Mouse (Mus musculus) hindbrain, embryonic 10.5 days (tissue): ENCODE measurements around the gene Lcn11. TPM values are rescaled to one million over a fixed set of nuclear protein-coding genes. Genes with fewer than 3 reads are reported as not detected.
"Not testable (repeated sequence)": the region's sequence is repeated elsewhere in the genome, so short reads cannot be mapped to it uniquely, and the experiment has no call there.

ENCODE experiments used
- DNase-seq: peaks from one replicate; pipeline ENCODE4 v3.0.0-alpha.2; 2017; ENCODE audit warnings: low spot score
- H3K27ac ChIP-seq: fragments of 300-500 bp; sonication (generic); 2 replicates; pipeline ENCODE4 v1.5.1; 2016; ENCODE audit warnings: mild to moderate bottlenecking, moderate library complexity
- H3K27me3 ChIP-seq: fragments of 300-500 bp; sonication (generic); 2 replicates; pipeline ENCODE4 v1.6.1; 2016; ENCODE audit warnings: mild to moderate bottlenecking; ENCODE audit not compliant: poor library complexity, insufficient read depth, severe bottlenecking
- H3K36me3 ChIP-seq: fragments of 300-500 bp; sonication (generic); 2 replicates; pipeline ENCODE4 v1.6.1; 2016; ENCODE audit warnings: mild to moderate bottlenecking, moderate library complexity
- H3K4me1 ChIP-seq: fragments of 300-500 bp; sonication (generic); replicated peaks from 2 replicates; pipeline ENCODE4 v1.6.1; 2016; ENCODE audit warnings: mild to moderate bottlenecking
- H3K4me3 ChIP-seq: fragments of 300-500 bp; sonication (generic); 2 replicates; pipeline ENCODE4 v1.5.1; 2016; ENCODE audit warnings: mild to moderate bottlenecking, moderate library complexity
- H3K9me3 ChIP-seq: fragments of 300-500 bp; sonication (generic); 2 replicates; pipeline ENCODE4 v1.6.1; 2016; ENCODE audit warnings: mild to moderate bottlenecking, moderate library complexity
- WGBS: fragments of 180-500 bp; shearing (Covaris S2); methylation state at CpG from one replicate; pipeline ENCODE4 v1.1.7; 2016; 5-methylcytosine and 5-hydroxymethylcytosine counted together
- polyA plus RNA-seq: library from polyadenylated mRNA; unstranded; fragments of >200 nt; fragmentation: Nextera tagmentation; extraction: Ambion mirVana; gene quantifications from 2 replicates; pipeline ENCODE4 v1.2.1, GENCODE M21; 2016

The Lcn11 gene
- polyA plus RNA-seq = not detected in 2 replicates

DNA sequence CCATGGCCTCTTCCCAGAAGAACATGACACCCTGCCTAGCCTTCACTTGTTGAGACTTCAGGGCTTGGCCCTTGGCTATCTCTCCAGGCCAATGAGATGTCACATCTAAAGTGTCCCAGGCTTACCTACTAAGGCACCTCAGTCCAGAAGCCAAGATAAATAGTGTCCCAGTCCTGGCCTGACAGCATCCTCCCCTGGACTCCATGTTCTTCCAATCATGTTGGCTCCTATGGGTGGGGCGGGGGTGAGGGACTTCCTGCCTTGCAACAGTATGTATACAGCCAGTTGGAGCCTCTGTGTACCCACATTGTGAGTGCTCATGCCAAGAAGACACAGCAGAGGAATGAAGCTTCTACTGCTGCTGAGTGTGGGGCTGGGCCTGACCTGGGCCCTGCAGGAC, at the start of gene Lcn11:
Lcn11 (plus strand) TSS at position 301 of the 400 bp plus-strand sequence.
- no peak for DNase-seq
- H3K27me3 ChIP-seq = no peaks in the 10 kb centered on the region
- H3K36me3 ChIP-seq = no peaks in the 10 kb centered on the region
- 86% methylated on average over 1 of the region's 1 CpGs for WGBS
- no peak within 1 kb of the TSS for H3K4me3 ChIP-seq
- no peaks in the 10 kb centered on the region for H3K9me3 ChIP-seq
- 0 out of 2 replicates have a peak, but pooled peaks cover 4% of the 10 kb centered on the region for H3K4me1 ChIP-seq
- H3K27ac ChIP-seq = no peak within 1 kb of the TSS

DNA sequence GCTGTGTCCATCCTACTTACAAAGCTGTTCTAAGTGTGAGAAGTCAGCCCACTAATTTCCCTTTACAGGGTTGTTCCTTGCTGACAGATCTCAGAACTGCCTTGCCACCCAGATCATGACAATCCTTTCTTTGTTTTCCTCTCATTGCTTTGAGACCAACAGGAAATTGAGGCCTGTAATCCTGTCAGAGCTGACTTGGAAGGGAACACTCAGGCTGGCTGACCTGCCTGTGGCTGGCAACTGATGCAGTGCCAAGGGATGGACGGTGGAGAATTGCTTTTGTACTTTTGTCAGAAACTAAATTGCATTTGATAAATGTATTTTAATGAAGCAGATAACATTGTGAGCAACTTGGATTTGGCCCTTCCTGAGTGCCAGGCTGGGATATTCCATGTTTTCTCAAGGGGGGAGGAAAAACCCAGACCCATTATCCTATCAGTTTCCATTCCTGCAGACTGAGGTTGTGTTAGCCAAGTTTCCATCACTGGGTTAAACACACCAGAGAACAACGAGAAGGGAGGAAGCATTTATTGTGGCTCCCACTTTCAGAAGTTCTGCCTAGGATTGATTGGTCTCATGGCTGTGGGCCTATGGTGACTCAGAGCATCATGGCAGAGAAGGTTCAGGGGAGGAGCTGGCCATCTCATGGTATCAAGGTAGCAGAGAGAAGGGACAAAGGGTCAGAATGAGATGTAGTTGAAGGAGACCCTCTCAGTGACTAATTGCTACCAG, 43.5 kb upstream of the Lcn11 start:
- H3K4me3 ChIP-seq = no peak overlapping the region
- no peaks in the 10 kb centered on the region for H3K36me3 ChIP-seq
- peaks cover under 1% of the 10 kb centered on the region; the same call in 1 of the 2 replicates for H3K9me3 ChIP-seq
- no peaks in the 10 kb centered on the region for H3K4me1 ChIP-seq
- no peak overlapping the region for H3K27ac ChIP-seq
- no peak for DNase-seq
- no peaks in the 10 kb centered on the region for H3K27me3 ChIP-seq
- 68% methylated on average over 2 of the region's 2 CpGs for WGBS

DNA sequence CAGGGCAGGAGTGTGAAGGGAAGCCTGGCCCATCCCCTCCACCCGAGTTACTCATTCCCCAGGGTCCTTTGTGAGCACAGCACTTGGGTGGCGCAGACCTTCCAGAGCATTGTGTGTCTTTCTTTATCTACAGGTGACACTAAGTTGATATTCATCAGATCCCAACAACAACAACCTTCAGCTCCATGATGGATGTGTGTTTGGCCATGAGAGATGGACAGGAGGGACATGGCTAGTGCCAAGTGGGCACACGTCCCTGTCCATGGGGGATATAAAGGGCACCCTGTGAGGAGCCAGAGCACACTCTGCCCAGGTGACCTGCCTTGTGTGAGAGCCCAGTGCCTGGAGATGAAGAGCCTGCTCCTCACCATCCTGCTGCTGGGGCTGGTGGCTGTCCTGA, 40.1 kb upstream of the Lcn11 start, which contains the start of gene Obp2b:
Obp2b (plus strand) TSS at position 301 of the 400 bp plus-strand sequence.
- H3K36me3 ChIP-seq, H3K27me3 ChIP-seq, H3K27ac ChIP-seq, DNase-seq, H3K9me3 ChIP-seq, H3K4me1 ChIP-seq, H3K4me3 ChIP-seq: not testable (repeated sequence)
- 82% methylated on average over 3 of the region's 3 CpGs for WGBS

DNA sequence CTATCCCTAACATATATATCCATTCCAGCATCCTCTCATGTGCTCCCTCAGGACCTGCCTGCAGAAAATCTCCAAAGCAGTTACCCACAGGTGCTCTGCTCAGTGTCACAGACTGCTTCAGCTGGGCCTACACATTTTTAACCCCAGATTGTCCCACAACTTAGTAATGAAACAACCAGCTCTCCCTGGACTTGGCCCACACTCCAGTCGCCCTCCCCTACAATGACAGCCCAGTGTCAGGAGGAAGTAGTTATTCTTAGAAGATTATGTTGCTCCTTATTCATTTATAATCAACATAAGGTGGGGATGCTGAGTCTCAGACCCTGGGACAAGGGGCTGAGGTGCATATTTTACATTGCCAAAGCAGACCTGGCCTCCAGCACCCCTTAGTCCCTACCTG, 35.1 kb upstream of the Lcn11 start:
- DNase-seq = no peak
- H3K4me1 ChIP-seq = no peaks in the 10 kb centered on the region
- 0 out of 2 replicates have a peak, but pooled peaks cover 5% of the 10 kb centered on the region for H3K9me3 ChIP-seq
- no peak overlapping the region for H3K4me3 ChIP-seq
- H3K27me3 ChIP-seq = no peaks in the 10 kb centered on the region
- H3K27ac ChIP-seq = no peak overlapping the region
- WGBS = 63% methylated on average over 1 of the region's 1 CpGs
- H3K36me3 ChIP-seq = no peaks in the 10 kb centered on the region

DNA sequence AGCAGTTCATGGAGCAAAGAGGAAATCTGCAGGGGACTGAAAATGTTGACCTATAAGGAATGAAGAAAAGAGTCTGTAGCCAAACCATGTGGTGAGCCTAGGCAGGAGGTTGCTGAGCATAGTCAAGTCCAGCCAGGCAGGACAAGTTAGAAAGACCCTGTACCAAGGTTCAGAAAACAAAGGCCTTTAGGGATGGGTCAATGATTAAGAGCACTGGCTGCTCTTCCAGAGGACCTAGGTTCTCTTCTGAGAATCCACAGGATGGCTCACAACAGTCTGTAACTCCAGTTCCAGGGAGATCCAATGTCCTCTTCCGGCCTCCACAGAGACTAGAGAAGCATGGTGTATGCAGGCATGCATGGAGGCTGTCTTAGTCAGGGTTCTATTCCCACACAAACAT, 22.6 kb upstream of the Lcn11 start:
- no peaks in the 10 kb centered on the region; the same call in 1 of the 2 replicates for H3K9me3 ChIP-seq
- no peaks in the 10 kb centered on the region for H3K36me3 ChIP-seq
- H3K27ac ChIP-seq = no peak overlapping the region
- H3K27me3 ChIP-seq = no peaks in the 10 kb centered on the region
- no peak for DNase-seq
- WGBS = 91% methylated on average over 1 of the region's 1 CpGs
- H3K4me1 ChIP-seq = no peaks in the 10 kb centered on the region
- H3K4me3 ChIP-seq = no peak overlapping the region

DNA sequence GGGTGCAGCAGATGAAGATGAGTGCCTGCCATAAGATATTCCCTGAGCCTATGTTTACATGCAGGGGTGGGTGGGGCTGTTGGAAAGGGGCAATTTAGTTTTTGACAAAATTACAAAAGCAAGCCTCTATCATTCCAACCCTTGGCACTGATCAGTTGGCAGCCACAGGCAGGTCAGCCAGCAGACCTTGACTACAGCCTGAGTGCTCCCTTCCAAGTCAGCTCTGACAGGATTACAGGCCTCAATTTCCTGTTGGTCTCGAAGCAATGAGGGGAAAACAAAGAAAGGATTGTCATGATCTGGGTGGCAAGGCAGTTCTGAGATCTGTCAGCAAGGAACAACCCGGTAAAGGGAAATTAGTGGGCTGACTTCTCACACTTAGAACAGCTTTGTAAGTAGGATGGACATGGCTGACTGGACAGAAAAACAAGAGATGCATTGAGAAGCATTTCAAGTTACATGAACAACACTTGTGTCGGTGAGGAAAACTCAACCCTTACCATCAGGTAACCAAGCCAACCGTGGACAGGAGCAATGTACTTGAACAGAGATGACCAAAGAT, 18.7 kb upstream of the Lcn11 start:
- no peaks in the 10 kb centered on the region for H3K36me3 ChIP-seq
- H3K27me3 ChIP-seq = no peaks in the 10 kb centered on the region
- 64% methylated on average over 4 of the region's 4 CpGs for WGBS
- H3K4me3 ChIP-seq = no peak overlapping the region
- no peaks in the 10 kb centered on the region for H3K4me1 ChIP-seq
- DNase-seq = no peak
- no peak overlapping the region for H3K27ac ChIP-seq
- no peaks in the 10 kb centered on the region; the same call in 1 of the 2 replicates for H3K9me3 ChIP-seq

DNA sequence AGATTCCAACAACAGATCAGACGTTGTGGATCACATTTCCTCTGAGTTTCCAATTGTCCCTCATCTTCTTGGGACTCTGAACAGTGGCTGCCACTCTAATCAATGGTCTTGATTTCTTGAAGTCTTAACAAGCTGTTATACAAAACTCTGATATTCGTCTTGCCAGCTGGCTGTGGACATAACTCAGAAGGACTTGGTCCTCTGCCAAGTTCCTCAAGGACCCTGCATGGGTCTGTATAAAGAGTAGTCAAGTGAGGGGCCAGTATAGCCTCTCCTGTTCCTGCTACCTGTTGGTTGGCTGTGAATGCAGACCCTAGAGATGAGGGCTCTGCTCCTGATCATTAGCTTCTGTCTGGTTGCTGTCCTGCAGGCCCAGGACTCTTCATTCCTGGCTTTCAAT, 11.5 kb upstream of the Lcn11 start, which contains the start of gene Lcn3:
Lcn3 (plus strand) TSS at position 301 of the 400 bp plus-strand sequence.
- Histone ChIP-seq H3K4me3 (no peak within 1 kb of the TSS), H3K9me3 (no peaks in the 10 kb centered on the region), H3K27me3 (0 out of 2 replicates have a peak, but pooled peaks cover 4% of the 10 kb centered on the region), H3K27ac (no peak within 1 kb of the TSS), H3K36me3 (no peaks in the 10 kb centered on the region), H3K4me1 (no peaks in the 10 kb centered on the region)
- no peak for DNase-seq
- WGBS = 63% methylated on average over 2 of the region's 2 CpGs

DNA sequence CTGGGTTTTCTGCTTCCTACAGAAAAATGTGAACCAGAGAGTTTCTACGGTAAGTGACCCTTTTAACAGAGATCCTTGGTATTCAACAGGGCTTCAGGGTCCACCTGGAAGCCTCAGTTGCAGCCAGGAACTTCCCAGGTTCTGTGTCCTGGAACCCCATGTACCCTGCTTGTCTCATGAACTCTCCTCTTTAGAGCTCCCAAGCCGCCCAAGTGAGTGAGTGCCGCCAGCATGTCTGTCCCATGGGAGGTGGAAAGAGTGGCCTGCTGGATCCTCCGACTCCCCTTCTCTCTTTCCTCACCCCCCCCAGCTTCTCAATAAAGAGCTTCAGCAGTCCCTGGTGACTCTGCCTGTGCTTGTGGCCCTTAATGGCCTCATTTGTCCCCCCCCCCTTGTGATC, 9.1 kb upstream of the Lcn11 start:
- H3K36me3 ChIP-seq = no peaks in the 10 kb centered on the region
- H3K4me3 ChIP-seq = no peak overlapping the region
- WGBS = 76% methylated on average over 4 of the region's 4 CpGs
- 0 out of 2 replicates have a peak, but pooled peaks cover 4% of the 10 kb centered on the region for H3K27me3 ChIP-seq
- no peak overlapping the region for H3K27ac ChIP-seq
- H3K4me1 ChIP-seq = no peaks in the 10 kb centered on the region
- no peaks in the 10 kb centered on the region for H3K9me3 ChIP-seq
- DNase-seq = no peak

DNA sequence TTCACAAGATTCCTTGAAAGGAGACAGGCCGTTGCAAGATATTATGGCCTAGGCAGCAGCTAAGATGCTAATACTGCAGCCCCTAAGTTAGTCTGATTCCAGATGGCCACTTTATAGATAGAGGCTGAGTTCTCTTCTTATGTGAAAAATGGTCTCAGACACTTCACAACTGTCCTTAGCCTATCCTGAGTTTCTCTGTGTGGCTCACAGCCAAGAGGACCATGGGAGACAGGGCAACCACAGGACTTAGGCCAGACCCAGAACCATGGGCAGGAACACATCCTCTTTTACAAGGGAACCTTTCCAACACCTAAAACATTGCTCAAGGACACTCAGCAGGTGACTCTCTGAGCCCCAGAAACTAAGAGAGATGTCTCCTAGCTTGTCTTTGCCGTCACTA, 3.3 kb upstream of the Lcn11 start:
- no peaks in the 10 kb centered on the region for H3K9me3 ChIP-seq
- no peaks in the 10 kb centered on the region for H3K36me3 ChIP-seq
- WGBS = 85% methylated on average over 2 of the region's 2 CpGs
- H3K27ac ChIP-seq = no peak overlapping the region
- 0 out of 2 replicates have a peak, but pooled peaks cover 4% of the 10 kb centered on the region for H3K27me3 ChIP-seq
- H3K4me1 ChIP-seq = 0 out of 2 replicates have a peak, but pooled peaks cover 4% of the 10 kb centered on the region
- no peak overlapping the region for H3K4me3 ChIP-seq
- DNase-seq = no peak

DNA sequence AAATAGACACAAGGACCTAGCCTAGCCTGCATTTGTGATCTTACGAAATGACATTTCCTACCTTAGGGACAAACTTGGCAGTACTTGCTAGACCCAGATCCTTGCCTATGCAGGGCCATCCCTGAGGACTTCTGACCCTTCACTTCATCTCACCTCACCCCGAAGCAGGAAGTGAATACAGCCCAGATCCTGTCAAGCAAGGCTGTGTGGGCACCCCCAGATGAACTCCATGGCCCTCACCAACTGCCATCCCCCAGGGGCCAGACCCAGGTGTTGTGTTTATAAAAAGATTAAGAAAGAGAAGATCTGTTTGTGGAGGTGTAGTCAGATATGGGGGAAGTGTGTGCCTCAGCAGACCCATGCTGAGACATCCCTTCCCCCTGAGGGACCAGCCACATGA, 2.2 kb upstream of the Lcn11 start:
- Histone ChIP-seq H3K4me3 (no peak overlapping the region), H3K9me3 (no peaks in the 10 kb centered on the region), H3K36me3 (no peaks in the 10 kb centered on the region), H3K27me3 (0 out of 2 replicates have a peak, but pooled peaks cover 2% of the 10 kb centered on the region), H3K27ac (no peak overlapping the region), H3K4me1 (0 out of 2 replicates have a peak, but pooled peaks cover 4% of the 10 kb centered on the region)
- WGBS = 81% methylated on average over 2 of the region's 2 CpGs
- no peak for DNase-seq

DNA sequence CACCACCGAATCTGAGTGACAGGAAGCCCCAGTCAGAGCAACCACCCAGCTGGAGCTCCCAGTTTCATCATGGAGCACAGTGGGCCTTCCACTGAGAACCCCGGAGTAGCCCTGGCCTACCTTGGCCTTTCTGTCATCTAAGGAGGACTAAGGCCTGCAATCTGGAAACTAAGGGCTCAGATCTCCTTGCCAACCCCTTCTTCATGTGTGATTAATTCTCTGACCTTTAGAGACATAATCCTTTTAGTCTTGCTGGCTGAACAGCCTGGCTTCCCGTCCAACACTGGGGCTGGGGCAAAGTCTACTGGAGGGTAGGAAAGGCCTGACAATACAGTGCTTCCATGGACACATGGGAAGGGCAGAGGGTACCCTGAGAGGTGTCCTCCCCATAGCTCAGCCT, 826 bp upstream of the Lcn11 start:
- no peaks in the 10 kb centered on the region for H3K9me3 ChIP-seq
- H3K4me1 ChIP-seq = 0 out of 2 replicates have a peak, but pooled peaks cover 4% of the 10 kb centered on the region
- no peaks in the 10 kb centered on the region for H3K27me3 ChIP-seq
- H3K36me3 ChIP-seq = no peaks in the 10 kb centered on the region
- 79% methylated on average over 3 of the region's 3 CpGs for WGBS
- no peak overlapping the region for H3K27ac ChIP-seq
- DNase-seq = no peak
- H3K4me3 ChIP-seq = no peak overlapping the region

DNA sequence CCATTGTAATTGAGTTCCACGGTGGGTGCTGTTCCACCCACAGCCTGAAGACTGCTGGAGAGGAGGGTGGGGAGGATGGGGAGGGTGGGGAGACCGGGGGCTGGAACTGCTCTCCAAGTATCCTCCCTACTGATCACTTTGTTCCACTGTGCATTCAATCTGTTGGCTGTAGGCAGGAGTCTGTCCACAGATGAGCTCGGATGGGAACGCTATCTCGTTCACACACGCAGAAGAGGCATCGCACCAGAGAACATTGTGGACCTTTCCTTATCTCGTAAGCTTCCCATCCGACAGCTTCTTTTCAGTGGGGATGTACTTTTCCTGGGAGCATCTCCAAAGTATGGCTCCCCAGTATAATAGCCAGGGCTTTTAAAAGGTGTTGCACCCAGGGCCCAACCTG, 2.3 kb downstream of the Lcn11 start:
- WGBS = 90% methylated on average over 9 of the region's 9 CpGs
- Histone ChIP-seq H3K4me3 (no peak overlapping the region), H3K9me3 (no peaks in the 10 kb centered on the region), H3K36me3 (no peaks in the 10 kb centered on the region), H3K27me3 (no peaks in the 10 kb centered on the region), H3K4me1 (0 out of 2 replicates have a peak, but pooled peaks cover 4% of the 10 kb centered on the region), H3K27ac (no peak overlapping the region)
- no peak for DNase-seq

DNA sequence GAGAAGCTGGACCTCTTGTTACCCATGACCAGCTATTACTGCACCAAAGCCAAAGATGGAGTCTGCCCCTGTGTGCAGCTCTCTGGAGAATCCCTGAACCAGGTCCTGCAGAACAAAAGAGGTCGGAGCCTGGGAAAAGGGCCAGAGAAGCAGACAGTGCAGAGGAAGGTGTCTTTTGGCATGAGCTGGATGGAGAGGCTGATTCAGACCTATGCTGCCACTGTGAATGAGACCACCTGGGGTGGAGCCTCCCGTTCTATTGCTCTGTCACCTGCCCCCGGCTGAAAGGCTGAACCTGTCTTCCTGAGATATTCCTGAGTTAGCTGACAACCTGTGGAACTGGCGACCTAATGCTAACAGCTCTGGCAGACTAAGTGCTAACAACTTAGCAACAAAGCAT, 4.1 kb downstream of the Lcn11 start:
- H3K4me1 ChIP-seq = peaks cover 12% of the 10 kb centered on the region
- no peaks in the 10 kb centered on the region for H3K27me3 ChIP-seq
- DNase-seq = no peak
- no peak overlapping the region for H3K27ac ChIP-seq
- no peaks in the 10 kb centered on the region for H3K36me3 ChIP-seq
- no peaks in the 10 kb centered on the region for H3K9me3 ChIP-seq
- 74% methylated on average over 4 of the region's 4 CpGs for WGBS
- no peak overlapping the region for H3K4me3 ChIP-seq
